Mouse (Mus musculus): ENCODE data around the gene Cyp26b1.

The Cyp26b1 gene

DNA sequence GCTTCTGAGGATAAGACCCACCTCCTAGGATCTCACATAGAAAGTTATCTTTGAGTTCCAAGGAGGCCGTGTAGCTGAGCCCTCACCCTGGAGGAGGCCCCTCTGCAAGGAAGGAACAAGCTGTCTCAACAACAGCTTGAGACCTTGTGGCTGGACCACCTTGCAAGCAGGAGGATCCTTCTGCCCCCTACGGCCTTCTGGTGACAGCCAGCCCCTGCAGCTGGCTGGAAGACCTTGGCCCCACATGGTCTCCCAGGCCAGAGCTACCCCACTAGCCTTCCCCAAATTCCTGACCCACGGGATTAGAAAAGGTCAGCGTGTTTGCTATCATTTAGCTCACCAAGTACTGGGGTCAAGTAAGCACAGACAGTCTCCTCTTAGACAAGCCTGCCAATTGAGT is 30.8 kb downstream of the Cyp26b1 start:
- DNase-seq (ENCODE audit: low spot score in 2 of 2): no peak

DNA sequence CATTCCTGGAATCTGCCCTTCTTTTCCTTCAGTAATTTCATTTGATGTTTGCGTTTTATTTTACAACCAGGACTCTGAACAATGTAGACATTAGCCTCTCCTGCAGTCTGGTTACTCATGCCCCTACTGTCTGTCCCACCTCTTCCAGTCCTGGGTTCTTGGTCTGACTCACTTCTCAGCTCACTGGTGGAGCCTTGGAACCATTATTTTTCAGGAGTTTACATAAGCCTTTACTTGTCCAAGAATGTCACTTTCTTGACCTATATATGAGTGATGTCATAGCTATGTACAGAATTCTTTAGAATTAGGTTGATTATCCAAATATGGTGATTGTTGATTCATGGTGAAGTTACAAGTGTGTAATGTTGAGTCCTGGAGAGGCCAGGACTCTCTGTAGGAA is 32.5 kb downstream of the Cyp26b1 start:
- DNase-seq (ENCODE audit: low spot score in 2 of 2): no peak

DNA sequence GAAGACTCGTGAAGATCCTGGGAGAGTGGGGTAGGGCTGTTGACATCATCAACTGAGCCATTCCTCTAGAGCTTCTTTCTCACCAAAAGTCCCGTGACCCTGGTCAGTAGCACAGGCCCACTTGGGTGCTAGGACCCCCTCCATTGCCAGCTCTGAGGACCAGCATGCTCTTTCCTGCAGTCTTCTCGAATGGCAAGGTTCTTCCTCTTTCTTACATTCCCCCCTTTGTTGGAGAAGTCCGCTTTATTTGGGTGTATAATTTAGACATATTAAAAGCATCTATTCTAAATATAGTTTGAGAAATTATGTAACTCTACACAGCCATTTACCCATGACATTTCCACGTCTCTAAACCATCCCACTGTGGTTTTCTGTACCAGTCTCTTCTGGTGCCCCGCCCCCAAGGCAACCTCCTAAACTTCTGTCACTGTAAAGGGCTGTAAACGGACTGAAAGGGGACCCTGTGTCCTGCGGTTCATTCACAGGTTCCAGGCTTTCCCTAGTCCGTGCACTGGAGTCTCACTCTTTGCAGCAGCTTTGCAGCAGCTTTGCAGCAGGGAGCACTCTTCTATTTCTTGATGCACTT is 43.8 kb downstream of the Cyp26b1 start:
- no peak for DNase-seq (ENCODE audit: low spot score in 2 of 2)

DNA sequence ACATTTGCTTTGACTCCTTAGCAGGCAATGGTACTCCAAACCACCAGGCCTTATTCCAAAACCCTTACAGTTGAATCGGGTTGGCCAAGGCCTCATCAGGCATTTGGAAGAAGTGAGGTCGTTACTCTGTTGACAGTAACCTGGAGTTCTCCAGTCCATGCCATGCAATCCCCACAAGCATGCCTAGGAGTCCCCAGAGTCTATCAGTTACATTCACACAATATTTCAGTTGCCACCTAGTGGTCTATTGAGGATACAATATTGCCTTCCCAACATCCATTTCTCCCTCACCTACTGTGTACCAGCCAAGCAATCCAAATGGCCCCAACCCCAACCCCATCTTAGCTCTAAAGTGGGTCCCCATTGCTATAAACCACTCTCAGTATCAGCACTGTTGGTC is 48.3 kb downstream of the Cyp26b1 start:
- no peak for DNase-seq (ENCODE audit: low spot score in 2 of 2)

DNA sequence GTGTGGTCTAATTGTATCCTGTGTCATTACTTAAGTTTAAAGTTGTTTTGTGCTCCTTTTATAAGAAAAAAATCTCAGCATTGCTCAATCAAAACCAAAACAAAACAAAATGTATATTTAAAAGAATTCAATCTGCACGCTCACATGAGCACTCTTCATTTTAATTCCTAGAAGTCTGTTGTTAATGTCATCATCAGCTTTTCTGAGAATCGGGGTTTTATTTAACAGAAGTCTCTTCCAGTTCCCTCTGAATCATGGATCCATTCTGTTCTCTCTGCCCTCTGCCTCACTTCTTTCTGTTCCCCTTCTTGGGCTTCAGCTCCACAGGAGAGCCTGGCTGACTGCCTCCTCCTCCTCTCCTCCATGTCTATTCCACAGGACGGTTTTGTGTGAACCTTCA is 49.3 kb downstream of the Cyp26b1 start:
- no peak for DNase-seq (ENCODE audit: low spot score in 2 of 2)

DNA sequence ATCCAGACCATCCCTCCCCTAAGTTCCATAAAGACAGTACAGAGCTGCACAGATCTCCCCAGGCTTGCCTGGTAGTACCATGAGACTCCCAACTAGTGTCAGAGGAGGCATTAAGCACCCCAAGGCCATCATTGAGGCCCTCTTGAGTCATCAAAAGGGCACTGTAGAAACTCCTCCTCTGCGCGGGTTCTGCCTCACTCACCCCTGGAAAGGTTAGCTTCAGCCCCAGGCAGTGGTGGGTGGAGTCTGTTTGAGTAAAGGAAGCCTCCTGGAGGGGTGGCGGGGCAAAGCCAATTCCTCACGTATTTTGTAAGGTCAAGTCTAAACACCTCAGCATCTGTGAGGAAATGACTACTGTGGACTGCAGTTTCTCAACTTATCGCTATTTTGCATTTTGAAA is 50.2 kb downstream of the Cyp26b1 start:
- DNase-seq (ENCODE audit: low spot score in 2 of 2): no peak

DNA sequence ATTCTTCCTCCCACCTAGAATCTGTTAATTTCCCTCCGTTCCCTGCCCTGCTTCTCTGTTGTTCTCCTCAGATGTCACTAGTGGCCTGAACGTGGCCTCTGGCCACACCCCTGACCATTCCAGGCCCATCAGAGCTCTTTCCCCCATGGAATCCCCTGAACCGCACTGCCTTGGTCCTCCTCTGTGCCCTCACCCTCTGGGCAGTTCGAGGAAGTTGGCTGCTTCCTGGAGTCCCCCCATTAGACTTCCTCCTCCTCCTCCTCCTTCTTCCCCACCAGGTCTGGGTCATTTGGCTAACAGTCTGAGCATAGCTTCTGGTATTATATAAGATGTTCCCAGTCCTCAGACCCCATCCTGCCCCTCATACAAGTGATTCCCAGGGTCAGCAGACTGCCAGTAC is 53.8 kb downstream of the Cyp26b1 start:
- no peak for DNase-seq (ENCODE audit: low spot score in 2 of 2)

DNA sequence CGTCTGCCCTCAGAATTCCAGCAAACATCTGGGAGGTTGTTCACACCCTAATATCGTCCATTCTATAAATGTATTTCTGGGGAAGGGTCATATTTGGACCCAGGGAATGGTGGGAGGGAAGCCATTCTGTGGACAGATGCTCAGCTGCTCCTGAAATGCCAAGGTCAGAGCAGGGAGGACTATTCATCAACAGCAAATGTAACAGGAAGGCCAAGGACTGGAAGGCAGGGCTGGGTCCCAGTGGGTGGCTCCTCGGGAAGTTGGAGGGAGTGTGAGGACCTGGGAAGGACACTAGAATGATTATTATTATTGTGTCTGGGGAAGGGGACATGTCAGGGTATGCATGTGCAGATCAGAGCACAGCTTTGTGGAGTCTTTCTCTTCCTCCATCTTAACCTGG is 55.0 kb downstream of the Cyp26b1 start:
- DNase-seq (ENCODE audit: low spot score in 2 of 2): no peak

DNA sequence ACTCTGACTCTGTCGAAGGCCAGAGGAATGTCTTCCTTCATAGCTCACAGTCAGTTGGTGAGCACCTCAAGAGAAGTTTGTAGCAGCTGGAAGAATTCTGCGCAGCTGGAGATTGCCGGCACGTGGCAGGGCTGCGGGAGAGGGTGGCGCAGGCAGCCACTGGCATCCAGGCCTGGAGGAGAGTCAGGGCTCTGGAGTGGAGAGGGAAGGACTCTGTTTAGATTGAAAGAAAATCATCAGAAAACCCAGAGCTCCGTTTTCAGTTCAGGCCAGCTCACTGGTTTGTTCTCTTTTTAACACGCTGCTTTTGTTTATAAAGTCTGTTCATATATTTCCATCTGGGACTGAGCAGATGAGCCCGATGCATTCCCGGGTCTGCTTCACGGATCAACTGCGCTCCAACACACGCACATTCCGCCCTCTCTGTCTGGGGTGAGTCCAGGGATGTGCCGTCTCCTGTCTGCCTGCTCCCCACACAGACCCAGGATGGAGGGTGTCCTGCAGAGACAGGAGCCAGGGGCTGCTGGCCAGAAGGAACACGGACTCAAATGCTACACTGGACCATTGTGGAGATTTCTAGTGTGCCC is 56.0 kb downstream of the Cyp26b1 start:
- no peak for DNase-seq (ENCODE audit: low spot score in 2 of 2)

DNA sequence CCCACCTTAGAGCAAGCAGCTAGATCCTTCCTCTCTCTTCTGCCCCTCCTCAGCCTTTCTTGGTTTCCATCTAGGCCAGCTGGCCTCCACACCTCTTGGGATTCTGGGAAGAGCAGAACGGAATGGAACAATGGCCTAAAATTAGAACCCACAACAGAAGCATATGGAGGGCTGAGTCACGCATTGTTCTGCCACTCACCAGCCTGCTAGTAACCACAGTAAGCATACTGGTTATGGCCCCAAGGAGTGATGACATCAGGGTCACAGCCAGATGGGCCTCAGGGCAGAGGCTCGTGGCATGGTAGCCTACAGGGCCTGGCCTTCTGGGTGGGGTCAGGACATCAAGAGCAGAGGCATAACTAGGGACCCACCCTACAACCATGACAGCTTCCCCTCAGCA is 58.8 kb downstream of the Cyp26b1 start:
- DNase-seq (ENCODE audit: low spot score in 2 of 2): no peak

DNA sequence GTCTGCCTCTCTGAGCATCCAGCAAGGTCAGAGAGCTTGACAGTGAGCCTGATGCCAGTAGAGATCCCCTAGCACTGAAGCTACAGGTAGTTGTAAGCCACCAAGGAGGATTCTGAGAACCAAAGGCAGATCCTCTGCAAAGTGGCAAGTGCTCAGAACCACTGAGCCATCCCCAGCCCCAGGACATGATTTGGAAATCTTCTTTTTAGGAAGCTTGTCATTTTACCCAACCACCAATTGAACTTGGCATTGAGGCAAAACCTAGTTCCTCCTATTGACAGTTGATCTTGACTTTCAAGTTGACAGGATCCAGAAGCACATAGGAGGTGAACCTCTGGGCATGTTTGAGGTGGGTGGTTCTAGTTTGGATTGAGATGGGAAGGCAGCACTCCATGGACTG is 63.8 kb downstream of the Cyp26b1 start:
- no peak for DNase-seq (ENCODE audit: low spot score in 2 of 2)

DNA sequence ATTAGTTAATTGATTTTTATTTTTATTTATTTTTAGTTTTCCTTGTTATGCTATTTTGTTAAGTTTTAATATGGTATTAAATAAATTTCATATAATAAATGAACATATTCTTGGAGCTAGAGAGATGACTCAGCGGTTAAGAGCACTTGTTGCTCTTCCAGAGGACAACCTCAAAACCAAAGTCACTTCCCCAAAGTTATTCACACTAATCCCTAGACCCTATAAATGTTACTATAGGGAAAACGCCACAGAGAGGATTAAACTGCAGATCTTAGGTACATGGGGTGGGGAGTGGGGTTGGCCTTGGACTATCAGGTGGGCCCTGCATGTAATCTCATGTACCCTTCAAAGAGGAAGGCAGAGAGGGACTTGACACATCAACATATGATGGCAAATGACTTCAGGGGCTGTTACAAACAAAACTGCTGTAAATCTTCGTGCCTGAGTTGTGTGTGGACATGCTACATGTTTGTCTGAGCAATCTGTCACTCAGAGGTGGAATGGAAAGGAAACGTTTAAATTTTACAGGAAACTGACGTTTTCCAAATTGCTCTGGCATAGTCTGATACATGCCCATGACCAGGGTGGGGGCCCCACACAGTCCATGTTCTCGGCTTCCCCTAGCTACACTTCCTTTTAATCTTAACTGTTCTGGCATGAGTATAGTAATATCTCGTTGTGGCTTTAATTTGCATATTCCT is 68.7 kb downstream of the Cyp26b1 start:
- no peak for DNase-seq (ENCODE audit: low spot score in 2 of 2)

Data from spleen, postnatal 36 days (tissue).